Mouse (Mus musculus) small intestine, adult 2 months (tissue): ENCODE data around the gene Aatk.

ENCODE experiments used
- CTCF ChIP-seq: fragments of 200-500 bp; IDR thresholded peaks from 2 replicates; pipeline ENCODE4 v1.5.1; 2012; ENCODE audit warnings: low read depth, mild to moderate bottlenecking, control low read depth, inconsistent platforms, low read length, moderate library complexity, mixed read lengths; ENCODE audit not compliant: insufficient replicate concordance, insufficient read length; ENCODE audit errors: extremely low read depth
- POLR2A ChIP-seq: fragments of 200-500 bp; IDR thresholded peaks from 2 replicates; pipeline ENCODE4 v1.6.1; 2012; ENCODE audit warnings: low read depth, mild to moderate bottlenecking, control low read depth, inconsistent platforms, low read length, moderate library complexity

DNA sequence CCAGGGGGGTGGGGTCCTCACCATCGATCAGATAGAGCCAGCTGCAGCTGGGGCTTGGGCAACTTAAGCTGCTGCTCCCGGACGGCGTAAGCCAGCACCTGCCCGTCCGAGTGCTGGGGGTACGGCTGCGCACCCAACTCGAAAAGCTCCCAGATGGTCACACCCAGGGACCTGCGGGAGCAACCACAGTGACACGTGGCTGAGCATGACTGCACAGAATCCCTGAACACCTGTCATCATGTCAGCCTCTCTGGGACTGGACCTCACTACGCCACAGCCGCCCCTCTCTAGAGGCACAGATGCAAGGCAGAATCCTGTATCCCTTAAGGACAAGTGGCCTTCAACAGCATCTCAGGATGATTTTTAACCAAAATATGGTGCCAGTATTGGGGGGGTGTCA is 34.3 kb downstream of the Aatk start:
- TF ChIP-seq CTCF = no peak
- no peak for TF ChIP-seq POLR2A
